In the genomic region with DNA sequence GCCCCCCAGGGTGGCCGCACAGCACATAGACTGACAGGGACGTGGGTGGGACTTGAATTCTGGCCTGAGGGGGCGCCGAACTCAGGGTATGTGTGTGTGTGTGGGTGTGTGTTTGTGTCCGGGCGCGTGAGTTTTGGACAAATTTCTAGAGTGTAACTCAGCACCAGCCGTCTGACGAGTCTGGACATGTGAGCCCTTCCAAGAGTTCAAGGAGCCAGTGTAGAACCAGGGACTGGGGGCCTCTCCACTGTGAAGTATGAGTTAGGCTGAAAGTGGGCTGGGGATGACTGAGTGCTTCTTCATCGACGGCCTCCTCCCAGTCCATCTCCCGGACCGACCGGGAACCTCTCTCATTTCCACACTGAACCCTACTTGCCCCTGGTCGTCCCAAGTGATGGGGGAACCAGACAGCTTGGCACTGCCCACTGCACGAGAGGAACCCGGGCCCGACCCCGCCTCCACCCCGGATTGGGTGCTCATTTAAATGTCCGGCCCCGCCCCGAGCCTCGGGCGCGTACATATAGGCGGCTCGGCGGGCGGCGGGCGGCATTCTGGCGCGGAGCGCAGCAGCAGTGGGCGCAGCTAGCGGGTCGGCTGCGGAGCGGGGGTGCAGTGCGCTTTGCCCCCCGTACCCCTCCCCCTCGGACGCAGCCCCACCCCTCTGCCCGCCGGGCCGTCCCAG, we compare ENCODE assay signal across 8 mouse cellular contexts. TPM values are rescaled to one million over a fixed set of nuclear protein-coding genes. Genes with fewer than 3 reads are reported as not detected.
DNase-seq lines count a peak whose midpoint lies in the region; ATAC-seq lines count a peak whose summit lies in the region.

A gene (plus strand): TSS at position 496 of the 682 bp plus-strand sequence.

- H3K36me3 ChIP-seq in heart, embryonic 15.5 days = peaks cover 17% of the 10 kb centered on the region
- peaks cover 34% of the 10 kb centered on the region for H3K36me3 ChIP-seq in liver, embryonic 12.5 days
- H3K36me3 ChIP-seq in stomach, embryonic 14.5 days (ENCODE audit: control insufficient read depth, insufficient read depth, low read length) = peaks cover 24% of the 10 kb centered on the region

- peak within 1 kb of the TSS; percentile 83 for H3K4me2 ChIP-seq in heart, embryonic 15.5 days
- peak within 1 kb of the TSS; percentile 98 for H3K4me2 ChIP-seq in liver, embryonic 12.5 days
- peak within 1 kb of the TSS; percentile 59 for H3K4me2 ChIP-seq in stomach, embryonic 14.5 days (replicated peaks; ENCODE audit: low read depth, low read length)

- peak within 1 kb of the TSS; percentile 96 for H3K27ac ChIP-seq in heart, embryonic 15.5 days
- H3K27ac ChIP-seq in liver, embryonic 12.5 days = peak within 1 kb of the TSS; percentile 77
- peak within 1 kb of the TSS; percentile 97 for H3K27ac ChIP-seq in stomach, embryonic 14.5 days (ENCODE audit: low read length)

- no peaks in the 10 kb centered on the region for H3K27me3 ChIP-seq in heart, embryonic 15.5 days
- peaks cover 52% of the 10 kb centered on the region for H3K27me3 ChIP-seq in liver, embryonic 12.5 days (replicated peaks)
- no peaks in the 10 kb centered on the region for H3K27me3 ChIP-seq in stomach, embryonic 14.5 days (ENCODE audit: control insufficient read depth, insufficient read depth, low read length)

- H3K4me1 ChIP-seq in heart, embryonic 15.5 days (replicated peaks) = peaks cover 28% of the 10 kb centered on the region
- H3K4me1 ChIP-seq in liver, embryonic 12.5 days = peaks cover 34% of the 10 kb centered on the region
- H3K4me1 ChIP-seq in stomach, embryonic 14.5 days (ENCODE audit: control insufficient read depth, insufficient read depth, low read length) = peaks cover 12% of the 10 kb centered on the region; the same call in 1 of the 2 replicates

- ATAC-seq in heart, embryonic 15.5 days (replicated peaks; ENCODE audit: insufficient number of reproducible peaks, insufficient read depth, low FRiP score, low read depth) = peak; percentile 83
- peak; percentile 75 for ATAC-seq in liver, embryonic 12.5 days
- ATAC-seq in stomach, embryonic 14.5 days (ENCODE audit: insufficient number of reproducible peaks, insufficient read depth, low FRiP score, low read depth) = peak; percentile 86

- DNase-seq in B cell, adult 2 months = peak; percentile 96
- peak; percentile 78 for DNase-seq in adrenal gland, adult 8-10 months
- DNase-seq in fibroblast of lung, adult 2 months (ENCODE audit: low read depth) = peak; percentile 43
- peak; percentile 94 for DNase-seq in kidney, postnatal 14 days
- DNase-seq in naive thymus-derived CD4-positive, alpha-beta T cell, adult 2 months (ENCODE audit: low read depth) = peak; percentile 81

- no peaks in the 10 kb centered on the region for H3K9me3 ChIP-seq in heart, embryonic 15.5 days (replicated peaks)
- no peaks in the 10 kb centered on the region for H3K9me3 ChIP-seq in liver, embryonic 12.5 days (replicated peaks)
- no peaks in the 10 kb centered on the region for H3K9me3 ChIP-seq in stomach, embryonic 14.5 days (ENCODE audit: control insufficient read depth, low read depth, low read length)

- 7% methylated on average over 47 of the region's 47 CpGs for WGBS in heart, embryonic 15.5 days
- WGBS in liver, embryonic 12.5 days (ENCODE audit: insufficient replicate concordance) = 5% methylated on average over 46 of the region's 47 CpGs
- 4% methylated on average over 47 of the region's 47 CpGs for WGBS in stomach, embryonic 14.5 days

- peak within 1 kb of the TSS; percentile 100 for H3K4me3 ChIP-seq in heart, embryonic 15.5 days
- peak within 1 kb of the TSS; percentile 73 for H3K4me3 ChIP-seq in liver, embryonic 12.5 days
- peak within 1 kb of the TSS; percentile 100 for H3K4me3 ChIP-seq in stomach, embryonic 14.5 days (ENCODE audit: low read depth, low read length)

- H3K9ac ChIP-seq in heart, embryonic 15.5 days = peak within 1 kb of the TSS; percentile 100
- peak within 1 kb of the TSS; percentile 91 for H3K9ac ChIP-seq in liver, embryonic 12.5 days
- H3K9ac ChIP-seq in stomach, embryonic 14.5 days (replicated peaks; ENCODE audit: low read depth, low read length) = peak within 1 kb of the TSS; percentile 100

RNA-seq across cellular contexts. Expression of the gene that starts here (rescaled TPM):
- 10 to 100 TPM; 36.0 to 48.0 (median 43.9) TPM for total RNA-seq in adrenal gland, adult 8-10 months (2022)
- polyA plus RNA-seq in heart, embryonic 15.5 days (2015; fragmentation: Nextera tagmentation; extraction: Ambion mirVana) = 283 and 352 TPM in 2 replicates
- polyA plus RNA-seq in liver, embryonic 12.5 days (2016; fragmentation: Nextera tagmentation; extraction: Ambion mirVana) = 192 and 195 TPM in 2 replicates
- polyA plus RNA-seq in stomach, embryonic 14.5 days (2014; fragmentation: Nextera tagmentation; extraction: Ambion mirVana) = 616 and 618 TPM in 2 replicates

Comparison
In these comparisons a context has a peak if more than half of its experiments do, and no peak if none do; other contexts are left out.
1. Peak in every context shown above with its lines: DNase-seq, ATAC-seq, H3K4me3 ChIP-seq and H3K27ac ChIP-seq.
2. DNase-seq: peak in every context shown above with its lines; median percentile 96 in B cell, adult 2 months; 94 in kidney, postnatal 14 days; 81 in naive thymus-derived CD4-positive, alpha-beta T cell, adult 2 months; 78 in adrenal gland, adult 8-10 months; 43 in fibroblast of lung, adult 2 months.